Mouse (Mus musculus): Measurements from ENCODE around the gene Srrm3. TPM values are rescaled to one million over a fixed set of nuclear protein-coding genes. Genes with fewer than 3 reads are reported as not detected.

Gene Srrm3
- polyA plus RNA-seq, 1 experiment from 2014 or later, result 4.8 TPM

DNA sequence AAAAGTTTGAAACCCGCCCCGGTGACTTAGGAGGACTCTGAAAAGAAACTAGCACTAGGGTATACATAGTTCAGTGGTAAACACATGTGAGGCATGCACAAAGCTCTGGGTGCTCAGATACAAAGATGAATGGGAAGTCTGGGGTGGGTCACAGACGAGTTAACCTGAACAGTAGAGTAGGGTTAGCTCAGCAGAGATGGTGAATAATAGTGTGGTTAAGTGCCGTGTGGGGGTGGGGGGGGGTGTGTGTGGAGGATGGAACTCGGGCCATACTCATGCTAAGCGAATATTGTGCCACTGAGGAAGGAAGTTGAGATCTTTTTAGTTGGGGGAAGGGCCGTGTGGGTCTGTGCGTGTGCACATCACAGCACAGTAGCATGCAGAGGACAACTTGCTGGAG lies 26.4 kb upstream of the Srrm3 start:
- ATAC-seq (ENCODE audit: insufficient number of reproducible peaks, insufficient read depth, low FRiP score, low read depth), result no peak
- Histone ChIP-seq H3K9me3 (ENCODE audit: control insufficient read depth, low read depth, low read length) (no peaks in the 10 kb centered on the region), H3K4me1 (ENCODE audit: control insufficient read depth, insufficient read depth, low read length) (peaks cover 15% of the 10 kb centered on the region), H3K9ac (replicated peaks; ENCODE audit: low read depth, low read length) (no peak overlapping the region), H3K4me3 (ENCODE audit: low read depth, low read length) (0 out of 2 replicates have a peak overlapping the region, but pooled peaks have one; percentile 94), H3K4me2 (replicated peaks; ENCODE audit: low read depth, low read length) (peak overlapping the region; percentile 94; the same call in 1 of the 2 replicates), H3K36me3 (ENCODE audit: control insufficient read depth, insufficient read depth, low read length) (peaks cover 26% of the 10 kb centered on the region), H3K27me3 (ENCODE audit: control insufficient read depth, insufficient read depth, low read length) (no peaks in the 10 kb centered on the region), H3K27ac (ENCODE audit: low read length) (no peak overlapping the region)
- WGBS, result 81% methylated on average over 8 of the region's 8 CpGs

DNA sequence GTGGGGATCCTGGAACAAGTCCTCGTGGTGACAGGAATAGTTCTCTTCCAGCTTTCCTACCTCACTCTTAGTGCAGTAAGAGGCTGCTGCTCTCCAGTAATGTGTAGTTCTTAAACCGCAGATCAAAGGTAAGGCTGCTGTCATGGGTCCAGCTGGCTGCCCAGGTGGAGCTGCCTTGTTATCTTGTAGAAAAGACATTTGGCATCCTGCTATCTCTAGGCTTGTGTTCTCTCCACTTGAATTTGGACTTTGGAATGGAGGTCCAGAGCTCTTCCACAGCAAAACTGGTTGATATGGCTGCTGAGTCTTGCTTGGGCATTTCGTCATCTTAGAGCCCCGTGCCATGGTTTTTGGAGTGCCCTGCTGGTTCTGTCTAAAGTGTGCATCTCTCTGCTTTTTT lies 23.8 kb upstream of the Srrm3 start:
- 91% methylated on average over 4 of the region's 4 CpGs for WGBS
- Histone ChIP-seq H3K9me3 (ENCODE audit: control insufficient read depth, low read depth, low read length) (no peaks in the 10 kb centered on the region), H3K4me1 (ENCODE audit: control insufficient read depth, insufficient read depth, low read length) (peaks cover 15% of the 10 kb centered on the region), H3K36me3 (ENCODE audit: control insufficient read depth, insufficient read depth, low read length) (peaks cover 51% of the 10 kb centered on the region), H3K27me3 (ENCODE audit: control insufficient read depth, insufficient read depth, low read length) (no peaks in the 10 kb centered on the region), H3K4me2 (replicated peaks; ENCODE audit: low read depth, low read length) (no peak overlapping the region), H3K27ac (ENCODE audit: low read length) (no peak overlapping the region), H3K4me3 (ENCODE audit: low read depth, low read length) (no peak overlapping the region), H3K9ac (replicated peaks; ENCODE audit: low read depth, low read length) (no peak overlapping the region)
- no peak for ATAC-seq (ENCODE audit: insufficient number of reproducible peaks, insufficient read depth, low FRiP score, low read depth)

- ATAC-seq (ENCODE audit: insufficient number of reproducible peaks, insufficient read depth, low FRiP score, low read depth), result peak; percentile 75
- Histone ChIP-seq H3K27ac (ENCODE audit: low read length) (no peak overlapping the region), H3K9ac (replicated peaks; ENCODE audit: low read depth, low read length) (no peak overlapping the region), H3K36me3 (ENCODE audit: control insufficient read depth, insufficient read depth, low read length) (peaks cover 26% of the 10 kb centered on the region), H3K4me2 (replicated peaks; ENCODE audit: low read depth, low read length) (peak overlapping the region; percentile 38), H3K4me1 (ENCODE audit: control insufficient read depth, insufficient read depth, low read length) (no peaks in the 10 kb centered on the region), H3K27me3 (ENCODE audit: control insufficient read depth, insufficient read depth, low read length) (no peaks in the 10 kb centered on the region), H3K4me3 (ENCODE audit: low read depth, low read length) (peak overlapping the region; percentile 14; the same call in 1 of the 2 replicates), H3K9me3 (ENCODE audit: control insufficient read depth, low read depth, low read length) (no peaks in the 10 kb centered on the region)
- WGBS, result 11% methylated on average over 20 of the region's 20 CpGs
Observed at GRCm38 (mm10) chr5:135793996-135794858, 12.5 kb upstream of the Srrm3 start.

GRCm38 (mm10) chr5:135794859-135795181 lies 11.9 kb upstream of the Srrm3 start:
- no peaks in the 10 kb centered on the region for H3K4me1 ChIP-seq (ENCODE audit: control insufficient read depth, insufficient read depth, low read length)
- peak overlapping the region; percentile 38 for H3K4me2 ChIP-seq (replicated peaks; ENCODE audit: low read depth, low read length)
- ATAC-seq (ENCODE audit: insufficient number of reproducible peaks, insufficient read depth, low FRiP score, low read depth), result no peak; the same call in 1 of the 2 replicates
- no peak overlapping the region for H3K27ac ChIP-seq (ENCODE audit: low read length)
- H3K36me3 ChIP-seq (ENCODE audit: control insufficient read depth, insufficient read depth, low read length), result peaks cover 20% of the 10 kb centered on the region
- no peak overlapping the region for H3K9ac ChIP-seq (replicated peaks; ENCODE audit: low read depth, low read length)
- no peaks in the 10 kb centered on the region for H3K27me3 ChIP-seq (ENCODE audit: control insufficient read depth, insufficient read depth, low read length)
- no peaks in the 10 kb centered on the region for H3K9me3 ChIP-seq (ENCODE audit: control insufficient read depth, low read depth, low read length)
- WGBS, result 14% methylated on average over 5 of the region's 5 CpGs
- peak overlapping the region; percentile 14; the same call in 1 of the 2 replicates for H3K4me3 ChIP-seq (ENCODE audit: low read depth, low read length)

DNA sequence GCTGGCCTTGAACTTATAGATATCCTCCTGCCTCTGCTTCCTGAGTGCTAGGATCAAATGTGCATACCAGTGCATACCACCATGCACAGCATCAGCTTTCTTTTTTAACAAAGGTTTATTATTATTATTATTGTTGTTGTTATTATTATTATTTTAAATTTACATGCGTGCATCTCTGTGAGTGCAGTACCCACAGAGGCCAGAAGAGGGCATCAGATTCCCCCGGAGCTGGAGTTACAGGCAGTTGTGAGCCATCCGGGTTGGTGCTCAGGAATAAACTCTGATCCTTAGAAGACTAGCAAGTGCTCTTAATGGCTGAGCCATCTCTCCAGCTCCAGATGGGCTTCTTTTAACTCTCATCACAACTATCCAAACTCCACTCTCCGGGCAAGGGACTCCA lies 6.9 kb upstream of the Srrm3 start:
- Histone ChIP-seq H3K4me1 (ENCODE audit: control insufficient read depth, insufficient read depth, low read length) (no peaks in the 10 kb centered on the region), H3K9ac (replicated peaks; ENCODE audit: low read depth, low read length) (no peak overlapping the region), H3K4me2 (replicated peaks; ENCODE audit: low read depth, low read length) (no peak overlapping the region), H3K27me3 (ENCODE audit: control insufficient read depth, insufficient read depth, low read length) (no peaks in the 10 kb centered on the region), H3K36me3 (ENCODE audit: control insufficient read depth, insufficient read depth, low read length) (no peaks in the 10 kb centered on the region), H3K4me3 (ENCODE audit: low read depth, low read length) (no peak overlapping the region), H3K9me3 (ENCODE audit: control insufficient read depth, low read depth, low read length) (no peaks in the 10 kb centered on the region), H3K27ac (ENCODE audit: low read length) (no peak overlapping the region)
- WGBS, result 36% methylated on average over 4 of the region's 4 CpGs
- ATAC-seq (ENCODE audit: insufficient number of reproducible peaks, insufficient read depth, low FRiP score, low read depth), result no peak

DNA sequence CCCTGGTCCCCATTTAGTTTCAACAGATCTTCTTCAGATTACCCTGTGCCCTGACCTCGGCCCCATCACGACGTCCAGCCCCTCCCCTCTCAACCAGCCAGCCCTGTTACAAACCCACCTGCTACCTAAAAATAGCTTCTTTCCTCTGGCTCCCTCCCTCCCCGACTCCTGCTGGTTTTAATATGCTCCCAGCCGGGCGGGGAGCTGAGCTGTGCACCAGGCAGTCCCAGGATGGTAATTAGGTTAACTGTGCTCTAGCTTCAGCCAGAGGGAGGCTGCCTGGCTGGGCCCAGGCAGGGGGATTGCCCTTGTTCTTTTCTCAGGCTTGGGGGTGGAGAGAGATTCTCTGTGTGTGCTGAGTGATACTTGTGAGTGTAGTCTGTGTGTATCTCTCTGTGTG lies 5.8 kb upstream of the Srrm3 start:
- Histone ChIP-seq H3K36me3 (ENCODE audit: control insufficient read depth, insufficient read depth, low read length) (no peaks in the 10 kb centered on the region), H3K4me2 (replicated peaks; ENCODE audit: low read depth, low read length) (no peak overlapping the region), H3K9me3 (ENCODE audit: control insufficient read depth, low read depth, low read length) (no peaks in the 10 kb centered on the region), H3K27ac (ENCODE audit: low read length) (no peak overlapping the region), H3K4me1 (ENCODE audit: control insufficient read depth, insufficient read depth, low read length) (no peaks in the 10 kb centered on the region), H3K27me3 (ENCODE audit: control insufficient read depth, insufficient read depth, low read length) (no peaks in the 10 kb centered on the region), H3K9ac (replicated peaks; ENCODE audit: low read depth, low read length) (no peak overlapping the region), H3K4me3 (ENCODE audit: low read depth, low read length) (no peak overlapping the region)
- ATAC-seq (ENCODE audit: insufficient number of reproducible peaks, insufficient read depth, low FRiP score, low read depth), result no peak
- 4% methylated on average over 6 of the region's 6 CpGs for WGBS

- Histone ChIP-seq H3K9me3 (ENCODE audit: control insufficient read depth, low read depth, low read length) (no peaks in the 10 kb centered on the region), H3K27me3 (ENCODE audit: control insufficient read depth, insufficient read depth, low read length) (no peaks in the 10 kb centered on the region), H3K4me2 (replicated peaks; ENCODE audit: low read depth, low read length) (no peak overlapping the region), H3K36me3 (ENCODE audit: control insufficient read depth, insufficient read depth, low read length) (no peaks in the 10 kb centered on the region), H3K4me1 (ENCODE audit: control insufficient read depth, insufficient read depth, low read length) (no peaks in the 10 kb centered on the region), H3K4me3 (ENCODE audit: low read depth, low read length) (no peak overlapping the region), H3K9ac (replicated peaks; ENCODE audit: low read depth, low read length) (no peak overlapping the region), H3K27ac (ENCODE audit: low read length) (no peak overlapping the region)
- WGBS, result 90% methylated on average over 8 of the region's 8 CpGs
- no peak for ATAC-seq (ENCODE audit: insufficient number of reproducible peaks, insufficient read depth, low FRiP score, low read depth)
Observed at GRCm38 (mm10) chr5:135802641-135803040, 4.0 kb upstream of the Srrm3 start.

- WGBS, result 62% methylated on average over 4 of the region's 4 CpGs
- no peak overlapping the region for H3K4me2 ChIP-seq (replicated peaks; ENCODE audit: low read depth, low read length)
- H3K4me1 ChIP-seq (ENCODE audit: control insufficient read depth, insufficient read depth, low read length), result no peaks in the 10 kb centered on the region
- H3K27ac ChIP-seq (ENCODE audit: low read length), result no peak overlapping the region
- no peak for ATAC-seq (ENCODE audit: insufficient number of reproducible peaks, insufficient read depth, low FRiP score, low read depth)
- no peaks in the 10 kb centered on the region for H3K36me3 ChIP-seq (ENCODE audit: control insufficient read depth, insufficient read depth, low read length)
- no peak overlapping the region for H3K4me3 ChIP-seq (ENCODE audit: low read depth, low read length)
- no peaks in the 10 kb centered on the region for H3K27me3 ChIP-seq (ENCODE audit: control insufficient read depth, insufficient read depth, low read length)
- H3K9ac ChIP-seq (replicated peaks; ENCODE audit: low read depth, low read length), result no peak overlapping the region
- no peaks in the 10 kb centered on the region for H3K9me3 ChIP-seq (ENCODE audit: control insufficient read depth, low read depth, low read length)
Observed at GRCm38 (mm10) chr5:135803135-135803534, 3.6 kb upstream of the Srrm3 start.

DNA sequence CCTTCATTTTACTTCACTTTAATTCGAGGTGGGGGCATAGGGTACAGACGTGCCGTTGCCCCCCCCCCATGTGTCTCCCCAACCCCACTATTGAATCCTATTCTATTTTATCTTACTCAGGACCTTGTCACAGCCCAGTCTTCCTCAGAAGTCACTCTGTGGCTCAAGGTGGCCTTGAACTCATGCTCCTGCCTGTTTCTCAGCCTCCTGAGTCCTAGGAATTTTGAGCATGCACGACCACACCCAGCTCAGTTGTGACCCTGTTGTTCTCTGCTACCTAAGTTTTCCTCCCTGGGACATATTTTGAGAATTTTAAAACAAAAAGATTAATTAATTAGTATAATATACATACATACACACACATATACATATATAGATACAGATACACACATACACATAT lies 3.0 kb upstream of the Srrm3 start:
- Histone ChIP-seq H3K9me3 (ENCODE audit: control insufficient read depth, low read depth, low read length) (no peaks in the 10 kb centered on the region), H3K27me3 (ENCODE audit: control insufficient read depth, insufficient read depth, low read length) (no peaks in the 10 kb centered on the region), H3K4me3 (ENCODE audit: low read depth, low read length) (no peak overlapping the region), H3K9ac (replicated peaks; ENCODE audit: low read depth, low read length) (no peak overlapping the region), H3K27ac (ENCODE audit: low read length) (no peak overlapping the region), H3K36me3 (ENCODE audit: control insufficient read depth, insufficient read depth, low read length) (no peaks in the 10 kb centered on the region), H3K4me2 (replicated peaks; ENCODE audit: low read depth, low read length) (no peak overlapping the region), H3K4me1 (ENCODE audit: control insufficient read depth, insufficient read depth, low read length) (no peaks in the 10 kb centered on the region)
- WGBS, result 73% methylated on average over 4 of the region's 4 CpGs
- ATAC-seq (ENCODE audit: insufficient number of reproducible peaks, insufficient read depth, low FRiP score, low read depth), result no peak
